Mouse (Mus musculus) small intestine, adult 2 months (tissue): ENCODE data around the gene Tns3.

Experiments
- CTCF ChIP-seq: fragments of 200-500 bp; IDR thresholded peaks from 2 replicates; pipeline ENCODE4 v1.5.1; 2012; ENCODE audit warnings: low read depth, mild to moderate bottlenecking, control low read depth, inconsistent platforms, low read length, moderate library complexity, mixed read lengths; ENCODE audit not compliant: insufficient replicate concordance, insufficient read length; ENCODE audit errors: extremely low read depth
- POLR2A ChIP-seq: fragments of 200-500 bp; IDR thresholded peaks from 2 replicates; pipeline ENCODE4 v1.6.1; 2012; ENCODE audit warnings: low read depth, mild to moderate bottlenecking, control low read depth, inconsistent platforms, low read length, moderate library complexity

- no peak; the same call in 1 of the 2 replicates for TF ChIP-seq POLR2A
- TF ChIP-seq CTCF, result no peak
Observed at GRCm38 (mm10) chr11:8503735-8504134, 160.6 kb downstream of the Tns3 start.
